Mouse (Mus musculus) macrophage (primary cell): ENCODE results near the gene Porcn. TPM values are rescaled to one million over a fixed set of nuclear protein-coding genes. Genes with fewer than 3 reads are reported as not detected.

Experiments used
- H3K27ac ChIP-seq: fragments of 350-480 bp; formaldehyde crosslinking; 2 replicates; pipeline ENCODE4 v1.9.0; 2021
- H3K36me3 ChIP-seq: fragments of 350-480 bp; formaldehyde crosslinking; 2 replicates; pipeline ENCODE4 v1.9.0; 2021; ENCODE audit errors: inconsistent target
- H3K4me3 ChIP-seq: fragments of 350-480 bp; formaldehyde crosslinking; 2 replicates; pipeline ENCODE4 v1.9.0; 2021; ENCODE audit errors: inconsistent target
- H3K79me2 ChIP-seq: fragments of 350-480 bp; formaldehyde crosslinking; 2 replicates; pipeline ENCODE4 v1.9.0; 2021; ENCODE audit errors: inconsistent target
- WGBS: methylation state at CpG from one replicate; pipeline ENCODE4 v1.1.7; 2026; ENCODE audit warnings: inconsistent platforms; ENCODE audit not compliant: missing documents; 5-methylcytosine and 5-hydroxymethylcytosine counted together
- polyA plus RNA-seq: library from polyadenylated mRNA; stranded (reverse); fragments of 250-400 nt; gene quantifications from 3 replicates; pipeline ENCODE4 v1.2.4, GENCODE M21; 2018; ENCODE audit warnings: inconsistent platforms

Porcn gene
- polyA plus RNA-seq, 1 experiment from 2014 or later: 0.98 TPM

- Histone ChIP-seq H3K4me3 (no peak overlapping the region), H3K79me2 (no peaks in the 10 kb centered on the region), H3K36me3 (no peaks in the 10 kb centered on the region; the same call in 1 of the 2 replicates), H3K27ac (no peak overlapping the region)
- WGBS: 29% methylated on average over 6 of the region's 7 CpGs
These were observed 23.3 kb downstream of the Porcn start for GRCm38 (mm10) chrX:8182871-8183540.

- H3K36me3 ChIP-seq: no peaks in the 10 kb centered on the region
- H3K4me3 ChIP-seq: no peak overlapping the region
- H3K79me2 ChIP-seq: peaks cover 7% of the 10 kb centered on the region; the same call in 1 of the 2 replicates
- 88% methylated on average over 5 of the region's 5 CpGs for WGBS
- no peak overlapping the region for H3K27ac ChIP-seq
These were observed 26.7 kb downstream of the Porcn start for GRCm38 (mm10) chrX:8179646-8180045.

- 100% methylated on average over 2 of the region's 2 CpGs for WGBS
- no peaks in the 10 kb centered on the region for H3K36me3 ChIP-seq
- no peak overlapping the region for H3K27ac ChIP-seq
- peaks cover 7% of the 10 kb centered on the region; the same call in 1 of the 2 replicates for H3K79me2 ChIP-seq
- no peak overlapping the region for H3K4me3 ChIP-seq
These were observed 27.5 kb downstream of the Porcn start for GRCm38 (mm10) chrX:8178871-8179270.

GRCm38 (mm10) chrX:8175504-8176385, 30.6 kb downstream of the Porcn start, which contains the start of gene Tbc1d25:
Gene Tbc1d25 (minus strand): TSS chrX:8176181.
- WGBS: 13% methylated on average over 52 of the region's 56 CpGs
- H3K36me3 ChIP-seq: no peaks in the 10 kb centered on the region
- H3K79me2 ChIP-seq: peaks cover 7% of the 10 kb centered on the region; the same call in 1 of the 2 replicates
- peak within 1 kb of the TSS; percentile 59 for H3K4me3 ChIP-seq
- H3K27ac ChIP-seq: peak within 1 kb of the TSS; percentile 49

- Histone ChIP-seq H3K4me3 (peak overlapping the region; percentile 59), H3K79me2 (peaks cover 7% of the 10 kb centered on the region; the same call in 1 of the 2 replicates), H3K36me3 (no peaks in the 10 kb centered on the region), H3K27ac (peak overlapping the region; percentile 49)
- 33% methylated on average over 4 of the region's 4 CpGs for WGBS
These were observed 31.2 kb downstream of the Porcn start for GRCm38 (mm10) chrX:8175169-8175503.

- H3K27ac ChIP-seq: peak overlapping the region; percentile 44
- 70% methylated on average over 6 of the region's 10 CpGs for WGBS
- H3K79me2 ChIP-seq: no peaks in the 10 kb centered on the region
These were observed 38.3 kb downstream of the Porcn start for GRCm38 (mm10) chrX:8167716-8168647.

GRCm38 (mm10) chrX:8164471-8164870, 41.9 kb downstream of the Porcn start:
- Histone ChIP-seq H3K4me3 (no peak overlapping the region), H3K27ac (no peak overlapping the region), H3K79me2 (no peaks in the 10 kb centered on the region), H3K36me3 (no peaks in the 10 kb centered on the region)
- 91% methylated on average over 4 of the region's 4 CpGs for WGBS

More at GRCm38 (mm10) chrX:8167716-8168647, 38.3 kb downstream of the Porcn start:
- H3K4me3 ChIP-seq: no peak overlapping the region
- H3K36me3 ChIP-seq: no peaks in the 10 kb centered on the region

- Histone ChIP-seq H3K27ac (no peak overlapping the region), H3K36me3 (no peaks in the 10 kb centered on the region), H3K4me3 (no peak overlapping the region), H3K79me2 (no peaks in the 10 kb centered on the region)
- WGBS: 34% methylated on average over 2 of the region's 5 CpGs
These were observed 43.2 kb downstream of the Porcn start for GRCm38 (mm10) chrX:8163076-8163475.

GRCm38 (mm10) chrX:8145153-8145991, 61.0 kb downstream of the Porcn start, which contains the start of gene Rbm3:
Gene Rbm3 (minus strand): TSS chrX:8145880.
- 31% methylated on average over 54 of the region's 65 CpGs for WGBS

More at GRCm38 (mm10) chrX:8145153-8145991, 61.0 kb downstream of the Porcn start, which contains the start of gene Rbm3:
- Histone ChIP-seq H3K36me3 (no peaks in the 10 kb centered on the region), H3K4me3 (peak within 1 kb of the TSS; percentile 55), H3K79me2 (peaks cover 24% of the 10 kb centered on the region), H3K27ac (peak within 1 kb of the TSS; percentile 91)

Other genes with a start within 250 kb of the Porcn start
- 0.14 TPM in 1 of 3 replicates, not detected in the others for gene Gata1, start 228.5 kb downstream of the Porcn start, polyA plus RNA-seq
- not detected in 3 replicates for gene Glod5, start 188.0 kb downstream of the Porcn start, polyA plus RNA-seq
- gene Suv39h1, start 131.8 kb downstream of the Porcn start, polyA plus RNA-seq: 9.2 to 19.9 TPM (median 11.6 TPM) in 3 replicates
- gene Was, start 116.0 kb downstream of the Porcn start, polyA plus RNA-seq: 81.5 to 139 TPM (median 109 TPM) in 3 replicates
- 19.0 to 31.3 TPM (median 22.7 TPM) in 3 replicates for gene Wdr13, start 73.6 kb downstream of the Porcn start, polyA plus RNA-seq
- 335 to 573 TPM (median 513 TPM) in 3 replicates for gene Rbm3, start 60.6 kb downstream of the Porcn start, polyA plus RNA-seq
- gene Tbc1d25, start 30.3 kb downstream of the Porcn start, polyA plus RNA-seq: 5.8 to 6.8 TPM (median 6.5 TPM) in 3 replicates
- gene Ebp, start 13.0 kb downstream of the Porcn start, polyA plus RNA-seq: 45.9 to 52.0 TPM (median 47.6 TPM) in 3 replicates
- 8.2 to 10.3 TPM (median 8.3 TPM) in 3 replicates for gene Ftsj1, start 45.9 kb upstream of the Porcn start, polyA plus RNA-seq
- gene Slc38a5, start 64.6 kb upstream of the Porcn start, polyA plus RNA-seq: not detected in 3 replicates
- not detected in 3 replicates for gene Ssxb10, start 120.9 kb upstream of the Porcn start, polyA plus RNA-seq
- gene Ssxb9, start 160.5 kb upstream of the Porcn start, polyA plus RNA-seq: not detected in 3 replicates
- gene Ssxb1, start 206.8 kb upstream of the Porcn start, polyA plus RNA-seq: not detected in 3 replicates